Mouse (Mus musculus) cortical plate, adult 2 months (tissue): ENCODE measurements around the gene Unc93b1.

Experiments
- CTCF ChIP-seq: fragments of 200-500 bp; IDR thresholded peaks from 2 replicates; pipeline ENCODE4 v1.5.1; 2011; ENCODE audit warnings: mild to moderate bottlenecking, control low read depth, low read length; ENCODE audit not compliant: insufficient read depth; ENCODE audit errors: extremely low read depth
- POLR2A ChIP-seq: fragments of 200-500 bp; IDR thresholded peaks from 2 replicates; pipeline ENCODE4 v1.6.1; 2011; ENCODE audit warnings: mild to moderate bottlenecking, low read length, control low read depth; ENCODE audit not compliant: insufficient read depth; ENCODE audit errors: extremely low read depth

- peak; percentile 62; the same call in 1 of the 2 replicates for TF ChIP-seq POLR2A
- no peak for TF ChIP-seq CTCF
Measured at GRCm38 (mm10) chr19:3906795-3907786, 27.9 kb upstream of the Unc93b1 start, which contains the start of gene Tcirg1.
